Mouse (Mus musculus) B cell, adult 2 months (primary cell): ENCODE results near the gene Elane.

ENCODE experiments used
- DNase-seq, 2 experiments: peaks; one replicate each; pipeline ENCODE4 v3.0.0; 2022

Gene Elane

DNA sequence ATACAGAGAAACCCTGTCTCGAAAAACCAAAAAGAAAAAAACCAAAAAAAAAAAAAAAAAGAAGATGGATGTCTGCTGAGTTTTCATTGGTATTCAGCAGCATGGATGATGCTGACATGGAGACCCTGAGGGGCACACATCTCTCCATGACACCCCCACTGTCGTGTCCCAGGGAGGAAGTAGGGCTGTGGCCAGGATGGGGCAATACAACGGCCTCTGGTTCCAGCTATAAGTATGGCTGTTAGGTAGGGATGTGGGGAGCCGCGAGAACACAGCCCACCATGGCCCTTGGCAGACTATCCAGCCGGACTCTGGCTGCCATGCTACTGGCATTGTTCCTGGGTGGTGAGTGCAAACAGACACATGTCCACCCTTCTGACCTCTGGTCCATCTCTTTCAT lies at the start of gene Elane:
Gene Elane, plus strand, starts transcription at position 194 of the 400 bp plus-strand sequence.
- DNase-seq: no peak

DNA sequence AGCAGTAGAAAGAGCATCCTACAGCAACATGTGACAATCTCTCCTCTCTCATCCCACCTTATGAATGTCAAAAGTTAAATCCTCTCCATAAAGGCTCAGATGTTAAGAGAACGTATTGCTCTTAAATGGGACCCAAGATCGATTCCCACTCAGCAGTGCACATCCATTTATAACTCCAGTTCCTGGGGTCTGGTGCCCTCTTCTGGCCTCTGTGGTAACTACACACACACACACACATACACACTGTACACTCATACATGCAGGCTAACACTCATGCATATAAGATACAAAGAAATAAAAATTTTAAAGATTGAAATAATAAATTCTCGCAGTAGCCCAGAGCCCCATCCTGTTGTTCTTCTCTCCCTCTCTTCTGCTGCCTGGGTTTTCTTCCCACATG lies 49.1 kb upstream of the Elane start:
- peak; percentile 40 to 41 for DNase-seq

DNA sequence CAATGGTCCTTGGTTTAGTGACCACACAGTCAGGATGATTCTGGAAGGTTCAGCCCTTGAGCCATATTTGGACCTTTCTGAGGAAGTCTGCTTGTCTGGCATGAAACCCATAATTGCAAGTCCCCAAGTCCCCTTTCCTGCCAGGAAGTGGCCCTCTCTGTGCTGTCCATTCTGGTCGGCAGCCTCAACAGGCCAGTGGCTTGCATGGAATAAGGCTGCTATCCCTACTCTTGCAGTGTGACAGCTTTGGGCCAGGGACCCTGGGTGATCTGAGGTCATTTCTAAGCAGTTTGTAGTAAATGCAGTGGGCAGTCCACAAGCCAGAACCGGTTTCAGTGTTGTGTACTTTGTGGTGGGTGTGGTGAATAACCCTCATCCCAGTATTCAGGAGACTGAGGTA lies 47.9 kb upstream of the Elane start:
- no peak for DNase-seq

DNA sequence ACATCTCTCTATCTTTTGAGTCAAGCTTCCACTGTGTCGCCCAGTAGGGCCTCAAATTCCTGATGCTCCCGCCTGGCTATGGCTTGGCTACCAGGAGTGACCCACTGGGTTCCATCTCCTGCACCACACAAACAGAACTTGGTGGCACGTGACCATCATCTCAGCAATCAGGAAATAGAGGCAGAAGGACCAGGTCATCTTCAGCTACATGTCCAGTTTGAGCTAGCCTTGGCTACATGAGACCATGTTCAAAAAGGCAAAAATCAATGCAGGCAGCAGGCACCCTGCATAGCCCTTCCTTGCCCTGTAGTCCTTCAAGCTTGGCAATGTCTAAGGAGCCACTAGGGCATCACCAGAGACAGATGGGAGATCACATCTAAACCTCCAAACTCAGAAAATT lies 46.0 kb upstream of the Elane start:
- DNase-seq: no peak

DNA sequence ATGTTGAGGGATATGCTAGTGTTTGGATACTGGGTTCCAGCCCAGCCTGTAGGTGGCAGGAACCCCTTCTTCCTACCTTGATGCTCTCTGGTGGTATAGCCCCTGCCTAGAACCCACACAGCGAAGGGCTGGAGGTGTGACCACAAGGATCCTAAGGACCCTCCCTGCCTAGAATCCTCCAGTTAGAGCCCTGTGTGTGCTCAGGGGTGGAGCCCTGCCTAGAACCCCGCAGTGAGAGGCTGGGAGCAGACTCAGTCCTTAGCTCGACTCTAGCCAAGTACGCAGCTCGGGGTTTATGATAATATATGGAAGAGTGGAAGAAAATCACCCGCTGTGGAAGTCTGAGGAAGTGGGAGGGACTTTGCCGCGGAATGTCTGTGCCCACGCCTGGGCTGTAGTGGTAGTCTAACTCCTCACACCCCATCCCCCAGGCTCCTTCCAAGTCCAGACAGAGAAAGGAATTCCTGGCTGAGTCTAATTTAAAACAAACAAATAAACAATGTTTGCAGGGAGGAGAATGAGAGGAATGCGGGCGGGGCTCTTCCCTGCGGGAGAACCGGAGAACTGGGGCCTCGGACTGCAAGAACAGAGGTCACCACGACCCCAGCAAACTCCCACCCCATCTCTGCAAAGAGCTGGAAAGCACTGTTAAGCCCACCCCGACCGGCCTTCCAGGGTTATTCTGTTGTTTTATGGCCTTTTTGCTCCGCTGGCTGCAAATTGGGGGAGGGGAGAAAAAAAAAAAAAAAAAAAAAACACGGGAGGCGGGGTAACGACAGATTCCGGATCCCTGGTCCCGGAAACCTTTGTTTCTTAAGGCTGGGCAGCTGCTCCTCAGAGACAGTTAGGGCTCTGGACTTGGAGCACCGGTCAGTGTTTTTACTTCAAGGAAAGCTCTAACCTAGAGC lies 45.1 kb upstream of the Elane start:
- no peak for DNase-seq

DNA sequence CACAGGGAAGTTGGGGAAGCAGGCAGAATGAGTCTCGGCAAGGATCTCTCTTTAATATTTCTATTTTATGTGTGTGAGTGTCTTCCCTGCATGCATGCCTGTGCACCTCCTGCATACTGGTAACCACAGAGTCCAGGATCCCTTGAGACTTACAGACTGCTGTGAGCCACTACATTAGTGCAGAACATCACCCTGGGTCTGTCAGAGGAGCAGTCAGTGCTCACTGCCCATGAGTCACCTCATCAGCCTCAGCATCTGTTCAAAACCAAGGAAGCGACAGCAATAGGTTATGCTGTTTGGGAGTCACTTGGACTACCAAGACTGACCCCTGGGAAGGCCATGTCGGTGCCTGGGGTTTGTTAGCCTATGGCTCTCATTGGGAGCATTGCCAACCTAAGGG lies 43.7 kb upstream of the Elane start:
- DNase-seq: no peak

DNA sequence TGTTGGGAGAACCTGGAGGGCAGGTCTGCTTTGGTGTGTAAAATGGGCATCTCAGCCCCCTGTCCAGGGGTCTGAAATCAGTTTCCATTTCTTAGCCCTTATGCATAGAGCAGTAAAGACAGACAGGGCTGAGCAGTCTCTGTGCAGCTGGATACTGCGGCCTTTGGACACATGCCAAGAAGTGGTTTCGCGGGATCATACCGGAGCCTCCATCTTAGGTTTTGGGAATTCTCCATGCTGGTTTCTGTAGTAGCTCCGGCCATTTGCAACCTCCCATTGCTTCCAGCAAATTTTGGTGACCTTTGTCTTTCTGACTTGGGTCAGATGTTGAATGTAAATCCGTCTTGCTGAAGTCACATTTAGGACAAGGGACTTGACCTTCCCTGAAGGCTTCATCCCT lies 42.6 kb upstream of the Elane start:
- DNase-seq: no peak

DNA sequence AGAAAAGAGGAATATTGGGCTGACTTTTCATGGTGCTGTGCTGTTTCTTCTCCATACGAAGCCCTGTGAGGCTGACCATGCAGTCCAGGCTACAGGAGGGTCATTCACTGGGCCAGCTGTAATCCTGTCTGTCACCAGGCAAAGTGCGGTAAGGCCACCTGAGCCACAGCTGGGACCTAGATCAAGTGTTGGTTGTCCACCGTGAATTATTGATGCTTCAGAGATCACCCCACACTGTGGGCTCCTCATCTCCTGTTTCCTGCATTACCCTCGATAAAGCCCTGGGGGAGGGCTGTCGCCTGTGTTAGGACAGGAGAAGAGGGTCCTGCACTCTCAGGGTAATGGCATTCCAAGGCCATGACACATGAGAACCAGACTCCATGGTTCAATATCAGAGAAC lies 39.5 kb upstream of the Elane start:
- no peak for DNase-seq

DNA sequence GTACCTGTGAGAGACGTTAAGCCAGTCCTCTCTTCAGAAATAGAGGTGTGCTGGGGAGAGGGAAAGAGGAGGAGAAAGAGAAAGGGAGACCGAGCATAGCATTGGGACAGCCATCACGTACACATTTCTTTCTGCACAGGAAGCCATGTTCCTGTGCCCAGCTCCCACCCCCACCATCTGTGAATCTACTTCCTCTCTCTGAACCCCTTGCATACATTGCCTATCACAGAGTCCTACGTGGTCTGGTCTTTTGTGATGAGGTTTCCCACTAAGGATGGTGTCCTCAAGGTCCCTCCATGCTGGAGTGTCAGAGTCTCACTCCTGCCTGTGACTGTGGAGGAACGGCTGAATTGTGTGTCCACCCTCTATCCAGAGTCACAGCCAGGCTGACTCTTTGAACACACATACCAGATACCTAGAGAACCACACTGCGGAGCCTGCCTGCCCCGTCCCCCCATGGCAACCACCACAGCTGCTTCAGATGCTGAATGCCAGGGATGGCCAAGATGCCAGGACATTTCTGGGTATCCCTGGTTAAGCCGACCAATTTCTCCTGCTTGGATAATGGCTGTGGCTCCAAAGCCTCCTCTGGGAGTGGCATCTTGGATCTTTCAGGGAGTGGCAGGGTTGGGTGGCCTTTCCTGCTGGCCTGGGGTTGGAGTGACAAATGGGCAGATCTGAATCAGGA lies 36.0 kb upstream of the Elane start:
- DNase-seq: peak; percentile 41 to 47

DNA sequence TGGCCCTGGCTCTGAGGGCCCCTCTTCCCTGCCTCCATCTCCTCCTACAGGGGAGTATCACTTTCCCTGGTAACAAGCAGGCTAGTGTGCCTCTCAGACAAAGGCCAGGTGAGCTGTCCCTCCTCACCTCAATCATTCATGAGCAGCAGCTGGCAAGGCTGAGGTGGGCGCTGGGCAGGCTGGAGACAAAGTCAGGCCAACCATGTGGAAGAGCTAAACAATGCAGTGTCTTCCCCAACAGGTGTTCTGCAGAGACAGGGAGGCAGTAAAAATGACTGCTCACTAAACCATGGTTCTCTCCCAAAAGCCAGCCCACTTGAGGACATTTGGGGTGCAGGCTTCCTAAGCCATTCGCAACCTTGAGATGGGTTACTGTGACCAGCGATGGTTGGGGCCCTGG lies 34.4 kb upstream of the Elane start:
- no peak for DNase-seq

DNA sequence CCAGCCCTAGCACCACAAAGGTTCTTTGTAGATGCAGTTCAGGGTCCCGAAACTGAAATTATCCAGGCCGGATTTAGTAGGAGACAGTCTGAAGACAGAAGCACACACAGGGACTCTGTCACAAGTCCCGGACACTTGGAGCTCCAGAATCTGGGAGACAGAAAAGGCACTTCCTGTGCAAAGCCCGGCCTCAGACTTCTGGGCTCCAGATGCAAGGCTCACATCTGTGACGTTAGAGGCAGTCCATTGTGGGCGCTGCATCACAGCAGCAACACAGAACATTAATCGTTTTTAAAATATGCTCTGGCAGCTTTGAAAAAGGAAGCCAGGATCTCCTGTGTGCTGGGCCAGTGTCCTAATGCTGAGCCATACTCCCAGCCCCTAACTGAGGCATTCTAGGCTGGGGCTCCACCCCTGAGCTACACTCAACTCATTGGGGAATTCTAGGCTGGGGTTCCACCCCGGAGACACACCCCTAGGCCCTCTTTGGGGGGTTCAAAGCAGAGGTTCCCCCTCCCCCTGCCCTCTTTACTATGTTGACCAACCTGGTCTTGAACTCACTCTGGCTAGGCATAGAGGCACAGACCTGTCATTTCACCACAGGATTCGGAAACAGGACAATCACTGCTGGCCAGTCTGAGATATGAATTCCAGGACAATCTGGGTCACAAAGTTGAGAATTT lies 33.8 kb upstream of the Elane start:
- no peak for DNase-seq

DNA sequence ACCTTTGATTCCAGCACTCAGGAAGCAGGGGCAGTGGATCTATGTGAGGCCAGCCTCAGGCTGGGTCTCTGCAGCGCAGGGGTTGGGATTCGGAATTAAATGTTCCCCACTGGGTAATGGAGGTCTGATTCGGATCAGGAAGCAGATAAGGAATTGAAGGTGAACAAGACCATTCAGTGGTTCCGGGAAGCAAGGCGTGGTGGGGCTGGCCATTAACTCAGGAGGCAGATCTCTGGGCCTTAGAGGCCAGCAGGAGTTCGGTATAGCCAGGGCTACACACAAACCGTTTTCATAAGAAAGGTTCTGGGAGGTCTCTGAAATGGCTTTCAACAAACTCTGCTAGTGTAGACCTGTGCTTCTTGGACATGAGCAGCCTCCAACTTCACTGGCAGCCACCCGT lies 33.2 kb upstream of the Elane start:
- no peak for DNase-seq

DNA sequence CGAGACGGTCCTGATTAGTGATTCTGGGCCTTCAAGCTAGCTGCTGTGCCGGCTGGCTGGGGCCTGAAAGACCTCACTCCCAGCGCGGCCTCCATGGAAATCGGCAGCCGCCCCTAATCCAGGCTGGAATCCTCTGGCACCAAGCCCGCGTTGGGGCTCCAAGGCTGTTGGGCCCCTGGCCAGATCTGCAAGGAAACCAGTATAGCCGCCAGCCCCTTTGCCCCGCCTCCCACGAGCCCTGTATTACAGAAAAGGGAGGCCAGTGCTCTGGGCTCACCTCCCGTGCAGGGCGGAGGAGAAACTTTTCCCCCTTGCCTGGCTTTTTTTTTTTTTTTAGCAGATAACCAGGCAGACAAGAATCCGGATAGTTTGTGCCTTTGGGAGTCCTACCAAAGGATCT lies 32.7 kb upstream of the Elane start:
- peak; percentile 49 to 54 for DNase-seq

DNA sequence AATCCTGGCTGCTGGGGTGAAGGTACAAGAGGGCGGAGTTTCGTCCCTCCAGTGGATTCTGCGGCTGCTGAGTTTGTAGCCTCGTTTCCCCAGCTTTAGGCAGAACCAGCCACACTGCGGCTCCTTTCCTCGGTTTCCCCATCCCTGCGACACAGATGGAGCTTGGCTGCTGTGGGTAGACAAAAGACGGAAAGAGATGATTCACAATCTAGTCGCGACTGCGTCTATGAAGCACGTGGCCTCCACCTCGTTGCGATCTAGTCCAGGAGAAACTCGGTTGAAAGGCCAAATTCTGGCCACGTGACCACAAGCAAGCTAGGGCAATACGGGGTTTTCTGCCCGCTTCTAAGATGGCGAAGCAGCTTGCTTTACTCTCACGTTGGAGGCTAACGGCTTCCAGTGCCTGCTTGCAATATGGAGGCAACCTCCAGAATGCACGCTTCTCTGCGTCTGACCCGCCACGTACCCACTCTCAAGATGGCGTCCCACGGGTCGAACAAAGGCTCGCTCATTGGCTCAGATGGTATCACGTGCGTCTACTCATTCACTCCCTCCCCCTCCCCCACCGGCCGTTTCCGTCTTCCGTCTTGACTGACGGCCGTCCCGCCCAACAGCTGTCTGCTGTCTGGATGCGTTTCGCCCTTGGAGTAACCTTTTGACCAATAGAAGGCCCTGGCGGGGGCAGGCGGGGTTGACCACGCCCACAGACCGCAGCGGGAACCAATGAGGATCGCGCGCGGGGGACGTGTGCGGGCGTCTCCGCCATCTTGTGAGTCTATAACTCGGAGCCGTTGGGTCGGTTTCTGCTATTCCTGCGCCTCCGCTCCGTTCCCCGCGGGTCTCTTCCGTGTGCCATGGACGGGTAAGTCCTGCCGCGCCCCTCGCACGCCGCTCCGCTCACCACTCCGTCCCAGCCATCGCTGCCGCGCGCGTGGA lies 31.9 kb upstream of the Elane start, which contains the start of gene Ptbp1:
Gene Ptbp1, plus strand, starts transcription at position 568 of the 936 bp plus-strand sequence.
- DNase-seq: peak; percentile 98

DNA sequence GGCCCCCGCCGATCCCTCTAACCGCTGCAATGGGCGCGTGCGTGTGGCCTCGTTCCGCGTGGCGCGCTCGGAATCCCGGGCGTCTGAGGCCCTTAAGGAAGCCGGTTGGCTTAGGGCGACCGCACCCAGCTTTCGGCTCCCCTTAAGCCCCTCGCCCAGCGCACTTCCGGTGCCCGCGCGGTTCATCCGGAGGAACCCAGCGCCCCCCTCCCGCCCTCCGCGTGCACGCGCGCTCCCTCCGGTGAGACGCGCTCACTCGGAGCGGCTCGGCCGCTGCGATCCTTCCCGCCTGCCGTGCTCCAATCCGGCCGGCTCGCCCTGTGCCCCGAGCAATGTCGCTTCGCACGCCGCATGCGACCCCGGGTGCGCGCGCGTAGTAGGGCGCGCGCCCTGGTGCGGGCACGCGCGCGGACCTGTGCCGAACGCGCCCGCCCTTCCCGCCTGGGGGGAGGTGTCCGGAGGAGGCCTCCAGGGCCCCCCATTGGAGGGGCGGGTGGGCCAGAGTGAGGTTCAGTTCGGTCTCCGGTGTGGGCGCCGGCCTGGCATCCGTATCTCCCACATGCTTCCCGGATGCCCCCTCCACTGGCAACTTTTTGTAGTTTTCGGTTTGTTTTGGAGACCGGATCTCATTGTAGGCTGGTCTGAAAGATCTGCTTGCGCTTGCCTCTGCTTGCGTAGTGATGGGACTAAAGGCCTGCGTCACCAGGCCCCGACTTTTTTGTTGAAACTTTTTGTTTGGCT lies 31.1 kb upstream of the Elane start:
- DNase-seq: peak; percentile 77 to 81

DNA sequence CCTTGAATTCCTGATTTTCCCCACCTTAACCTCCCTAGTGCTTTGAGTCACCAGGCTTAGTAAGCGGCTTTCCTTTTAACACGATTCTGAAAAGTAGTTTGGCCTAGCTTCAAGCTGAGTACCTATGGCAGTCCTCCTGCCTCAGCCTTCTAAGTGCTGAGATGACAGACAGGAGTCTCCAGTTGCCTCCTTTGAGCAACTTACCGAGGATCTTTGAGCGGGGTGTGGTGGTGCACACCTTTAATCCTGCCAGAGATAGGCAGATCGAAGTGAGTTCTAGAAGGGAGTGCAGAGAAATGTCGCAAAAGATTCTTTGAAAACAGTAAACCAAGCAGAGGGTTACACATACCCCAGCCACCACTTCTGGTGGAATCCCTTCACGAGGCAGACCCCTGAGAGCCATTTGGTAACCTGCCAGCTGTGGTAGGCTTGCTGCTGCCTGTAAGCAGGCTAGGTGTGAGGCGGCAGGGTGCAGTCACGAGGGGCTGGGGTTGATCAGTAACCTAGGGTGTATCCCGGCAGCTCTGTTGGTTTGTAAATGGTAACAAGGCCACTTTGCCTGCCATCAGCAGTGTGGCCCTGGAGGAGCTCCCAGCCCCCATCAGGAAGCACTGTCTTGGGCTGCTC lies 30.4 kb upstream of the Elane start:
- DNase-seq: peak; percentile 37 to 40

DNA sequence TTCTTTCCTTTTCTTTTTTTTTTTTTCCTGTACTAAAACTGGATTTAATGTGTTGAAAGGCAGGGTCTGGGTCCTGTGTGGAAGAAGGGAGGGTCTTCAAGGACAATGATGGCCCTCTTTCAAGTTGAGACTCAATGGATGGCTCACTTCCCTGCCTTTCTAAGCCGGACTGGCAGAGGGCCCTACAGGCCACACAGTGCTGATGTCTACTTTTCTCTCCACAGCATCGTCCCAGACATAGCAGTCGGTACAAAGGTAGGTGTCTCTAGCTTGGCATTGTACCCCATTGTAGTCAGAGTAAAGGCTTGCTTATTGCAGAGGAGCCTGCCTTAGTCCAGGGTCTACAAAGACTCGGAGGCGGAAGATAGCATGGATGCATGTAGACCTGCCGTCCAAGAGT lies 29.8 kb upstream of the Elane start:
- DNase-seq: no peak

DNA sequence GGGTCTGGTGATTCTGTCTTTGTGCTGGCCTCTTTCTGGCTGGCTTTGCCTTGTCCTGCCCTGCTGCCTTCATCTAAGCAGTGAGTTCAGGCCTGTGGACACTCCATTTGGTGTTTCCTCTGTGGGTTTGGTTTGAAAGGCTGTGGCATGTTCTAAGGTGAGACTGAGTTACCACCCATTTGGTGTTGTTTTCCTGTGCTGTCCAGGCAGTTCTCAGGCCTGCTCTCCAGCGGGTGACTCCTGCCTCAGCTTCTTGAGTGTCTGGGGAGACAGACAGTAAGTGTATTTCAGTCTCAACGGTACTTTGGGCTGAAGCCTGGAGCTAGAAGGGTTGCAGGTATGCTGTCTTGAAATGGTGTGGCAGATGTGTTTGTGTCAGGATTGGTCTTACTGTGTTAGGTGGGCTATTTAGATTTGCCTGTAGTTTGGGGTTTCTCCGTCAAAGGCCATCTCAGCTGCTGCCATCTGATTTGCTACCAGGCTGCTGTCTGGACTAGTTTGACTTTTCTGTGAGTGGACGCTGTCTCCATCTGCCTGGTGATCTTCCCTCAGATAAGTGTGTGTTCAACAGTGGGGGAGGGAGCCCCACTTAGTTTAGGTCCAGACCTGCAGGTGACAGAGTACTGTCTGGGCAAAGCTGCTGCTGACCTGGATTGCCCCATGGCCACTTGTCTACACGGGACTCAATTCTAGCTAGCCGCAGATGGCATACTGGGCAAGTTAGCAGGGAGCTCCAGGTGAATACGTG lies 29.2 kb upstream of the Elane start:
- no peak for DNase-seq

DNA sequence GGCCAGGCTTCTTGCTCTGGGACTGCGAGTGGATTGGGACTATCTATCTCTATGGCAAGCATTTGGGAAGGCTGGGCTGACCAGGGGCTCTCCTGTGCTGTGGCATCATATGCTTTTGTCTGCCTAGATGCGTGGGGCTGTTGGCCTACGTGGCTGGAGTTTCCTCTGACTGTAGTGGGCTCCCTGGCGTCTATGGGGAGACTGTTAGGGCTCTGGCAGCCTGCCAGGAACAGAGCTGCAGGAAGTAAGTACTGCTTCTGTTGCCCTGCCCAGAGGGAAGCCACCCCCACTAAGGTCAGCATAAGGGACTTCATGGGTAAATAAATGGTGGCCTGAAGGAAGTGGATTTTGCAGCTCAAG lies 28.6 kb upstream of the Elane start:
- peak; percentile 53 to 61 for DNase-seq

DNA sequence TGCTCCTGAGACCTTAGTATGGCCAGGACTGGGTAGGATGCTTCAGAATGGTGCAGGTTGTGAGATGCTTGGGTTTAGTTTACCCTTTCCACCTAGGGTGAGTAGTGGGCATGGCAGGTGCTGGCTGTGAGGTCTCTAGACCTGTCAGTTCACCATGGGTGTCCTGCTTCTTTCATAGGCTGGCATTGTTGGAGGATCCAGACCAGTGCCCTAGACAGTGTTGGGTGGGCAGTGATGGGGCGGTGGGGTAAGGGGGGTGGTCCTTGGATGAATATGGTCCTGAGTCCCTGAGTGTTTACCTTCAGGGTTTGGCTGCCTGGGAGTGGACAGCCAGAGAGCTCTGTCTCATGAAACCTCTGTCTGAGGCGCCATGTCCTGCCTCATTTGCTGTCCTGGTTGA lies 28.2 kb upstream of the Elane start:
- no peak for DNase-seq
